Mouse (Mus musculus) spleen, postnatal 0 days (tissue): ENCODE measurements around the gene Dclk2. TPM values are rescaled to one million over a fixed set of nuclear protein-coding genes. Genes with fewer than 3 reads are reported as not detected.

ENCODE experiments used
- polyA plus RNA-seq: library from polyadenylated mRNA; unstranded; fragments of >200 nt; fragmentation: Nextera tagmentation; extraction: Ambion mirVana; gene quantifications from 2 replicates; pipeline ENCODE4 v1.2.1, GENCODE M21; 2015

Gene Dclk2
- polyA plus RNA-seq, result 16.6 and 17.8 TPM in 2 replicates

DNA sequence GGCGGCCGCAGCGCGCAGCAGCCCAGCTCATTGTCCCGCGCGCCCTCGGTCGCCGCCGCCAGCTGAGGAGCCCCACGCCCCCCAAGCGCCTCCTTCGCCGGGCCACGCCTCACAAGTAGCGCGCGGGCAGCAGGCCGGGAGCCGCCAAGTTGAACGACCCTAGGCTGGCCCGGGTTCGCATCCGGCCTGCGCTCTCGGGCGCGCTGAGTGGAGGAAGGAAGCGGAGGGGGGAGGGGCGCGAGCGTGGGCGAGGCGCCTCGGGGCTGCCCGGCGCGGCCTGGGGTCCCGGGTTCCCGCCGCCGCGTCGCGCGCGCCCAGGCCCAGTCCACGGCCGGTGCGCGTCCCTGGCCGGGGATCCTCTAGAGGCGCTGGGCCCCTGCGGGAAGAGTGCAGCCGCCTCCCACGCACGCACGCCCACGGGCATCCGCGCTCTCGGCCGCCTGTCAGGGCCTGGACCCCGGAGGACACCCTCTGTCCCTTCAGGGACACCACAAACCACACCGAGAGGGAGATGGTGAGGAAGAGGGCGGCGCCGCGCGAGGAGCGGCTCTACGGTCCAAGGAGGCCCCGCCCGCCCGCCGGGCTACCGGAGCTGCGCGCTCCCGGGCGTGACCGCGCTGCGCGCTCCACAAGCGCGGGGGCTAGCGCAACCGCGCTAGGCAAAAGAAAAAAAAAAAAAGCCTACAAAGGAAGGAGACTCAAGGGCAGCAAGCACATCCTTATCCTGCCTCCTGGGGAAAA is at the start of gene Dclk2:
Dclk2 (minus strand) TSS at position 510 of the 741 bp plus-strand sequence.

Other genes starting within 250 kb of the Dclk2 start
- gene Cd1d1, start 78.6 kb upstream of the Dclk2 start, polyA plus RNA-seq, result 16.9 and 21.9 TPM in 2 replicates